Mouse (Mus musculus): ENCODE measurements around the gene Snrpd3. TPM values are rescaled to one million over a fixed set of nuclear protein-coding genes. Genes with fewer than 3 reads are reported as not detected.
"Not testable (repeated sequence)": the region's sequence is repeated elsewhere in the genome, so short reads cannot be mapped to it uniquely, and the experiment has no call there.

Snrpd3 gene
- 156 and 168 TPM in 2 replicates for polyA plus RNA-seq (2015; fragmentation: Nextera tagmentation; extraction: Ambion mirVana)

DNA sequence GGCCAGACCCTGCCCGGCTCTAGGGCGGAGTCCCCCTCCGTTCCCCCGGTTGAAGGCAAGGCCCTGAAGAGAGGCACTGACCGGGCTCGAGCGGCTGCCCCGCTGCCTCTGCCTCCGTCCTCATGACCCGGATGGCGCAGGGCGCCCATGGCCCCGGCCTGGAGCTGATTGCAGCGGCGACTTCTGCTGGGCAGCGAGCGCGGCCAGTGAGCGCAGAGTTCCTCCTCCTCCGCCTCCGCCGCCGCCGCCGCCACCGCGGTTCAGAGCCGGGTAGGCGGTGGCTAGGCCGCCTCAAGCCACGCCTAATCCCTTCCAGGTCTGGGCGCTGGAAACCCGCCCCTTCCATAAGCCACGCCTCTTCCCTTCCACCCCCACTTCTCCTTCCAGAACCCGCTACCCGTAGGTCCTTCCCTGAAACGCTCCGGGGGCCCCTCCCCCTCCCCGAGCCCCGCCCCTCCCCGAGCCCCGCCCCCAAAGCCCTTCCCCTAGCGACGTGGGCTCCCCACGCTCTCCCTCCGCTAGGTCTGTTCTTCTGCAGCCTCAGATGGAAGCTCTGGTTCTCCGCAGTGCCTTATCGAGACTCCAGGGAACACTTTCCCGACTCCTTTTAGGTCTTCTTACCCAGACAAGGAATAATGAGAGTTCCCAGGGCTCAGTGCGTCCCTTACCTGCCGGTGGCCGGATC lies at the start of gene Snrpd3:
Snrpd3 (plus strand) TSS at position 479 of the 685 bp plus-strand sequence.
- peak; percentile 98 for ATAC-seq (ENCODE audit: insufficient number of reproducible peaks, low FRiP score, low TSS enrichment, low read depth)
- H3K9me3 ChIP-seq (replicated peaks): no peaks in the 10 kb centered on the region

DNA sequence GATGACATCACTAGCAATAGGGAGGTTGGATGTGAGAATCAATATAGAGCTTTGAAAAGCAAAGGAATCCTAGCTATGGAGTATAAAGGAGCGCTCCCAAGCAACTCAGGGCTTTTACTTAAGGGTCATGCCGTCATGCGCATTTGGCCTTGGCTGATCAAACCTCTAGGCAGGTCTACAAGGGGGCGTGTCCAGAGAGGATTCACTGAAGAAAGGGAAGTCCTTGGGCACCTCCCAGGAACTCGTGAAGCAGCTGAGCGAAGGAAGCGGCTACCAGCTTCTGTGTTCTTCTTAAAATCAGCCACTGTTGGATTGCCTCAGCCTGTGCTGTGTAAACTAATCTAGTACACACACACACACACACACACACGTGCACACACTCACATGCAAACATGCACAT lies 43.9 kb upstream of the Snrpd3 start:
- H3K9me3 ChIP-seq (replicated peaks): no peaks in the 10 kb centered on the region
- no peaks in the 10 kb centered on the region for H3K27me3 ChIP-seq
- H3K4me3 ChIP-seq (replicated peaks): no peak overlapping the region
- H3K4me2 ChIP-seq (replicated peaks): no peak overlapping the region
- peaks cover 6% of the 10 kb centered on the region; the same call in 1 of the 2 replicates for H3K4me1 ChIP-seq
- no peak overlapping the region for H3K27ac ChIP-seq (replicated peaks)
- 72% methylated on average over 8 of the region's 8 CpGs for WGBS
- ATAC-seq (ENCODE audit: insufficient number of reproducible peaks, low FRiP score, low TSS enrichment, low read depth): no peak
- no peaks in the 10 kb centered on the region for H3K36me3 ChIP-seq
- no peak overlapping the region for H3K9ac ChIP-seq

More for the DNA sequence above, at the start of gene Snrpd3:
- Histone ChIP-seq H3K4me3 (replicated peaks) (peak within 1 kb of the TSS; percentile 96), H3K9ac (peak within 1 kb of the TSS; percentile 99), H3K4me1 (peaks cover 39% of the 10 kb centered on the region), H3K4me2 (replicated peaks) (peak within 1 kb of the TSS; percentile 81), H3K27me3 (no peaks in the 10 kb centered on the region), H3K27ac (replicated peaks) (peak within 1 kb of the TSS; percentile 97), H3K36me3 (peaks cover 31% of the 10 kb centered on the region)
- WGBS: 1% methylated on average over 49 of the region's 52 CpGs

DNA sequence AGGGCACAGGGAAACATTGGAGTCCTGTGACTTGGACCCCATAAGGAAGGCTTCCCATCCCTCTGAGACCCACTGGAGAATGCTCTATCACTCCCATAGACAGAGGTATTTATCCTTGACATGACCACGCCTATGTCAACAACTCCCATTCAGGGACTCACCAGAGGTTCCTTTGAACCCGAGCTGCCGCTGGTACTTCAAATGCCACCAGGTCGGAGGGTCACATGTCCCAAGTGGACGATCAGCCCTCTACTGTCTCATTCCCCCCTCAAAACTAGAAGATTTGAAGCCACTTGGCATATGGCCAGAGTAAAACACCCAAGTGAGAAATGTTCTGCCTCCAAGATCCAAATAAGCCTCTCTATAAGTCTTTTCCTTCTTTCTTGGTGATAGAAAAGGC lies 42.8 kb upstream of the Snrpd3 start:
- H3K4me1 ChIP-seq: peaks cover 6% of the 10 kb centered on the region; the same call in 1 of the 2 replicates
- 36% methylated on average over 5 of the region's 5 CpGs for WGBS
- no peak overlapping the region for H3K27ac ChIP-seq (replicated peaks)
- H3K27me3 ChIP-seq: no peaks in the 10 kb centered on the region
- no peak overlapping the region for H3K9ac ChIP-seq
- ATAC-seq (ENCODE audit: insufficient number of reproducible peaks, low FRiP score, low TSS enrichment, low read depth): no peak
- H3K36me3 ChIP-seq: no peaks in the 10 kb centered on the region
- H3K4me3 ChIP-seq (replicated peaks): no peak overlapping the region
- H3K4me2 ChIP-seq (replicated peaks): no peak overlapping the region
- H3K9me3 ChIP-seq (replicated peaks): no peaks in the 10 kb centered on the region

DNA sequence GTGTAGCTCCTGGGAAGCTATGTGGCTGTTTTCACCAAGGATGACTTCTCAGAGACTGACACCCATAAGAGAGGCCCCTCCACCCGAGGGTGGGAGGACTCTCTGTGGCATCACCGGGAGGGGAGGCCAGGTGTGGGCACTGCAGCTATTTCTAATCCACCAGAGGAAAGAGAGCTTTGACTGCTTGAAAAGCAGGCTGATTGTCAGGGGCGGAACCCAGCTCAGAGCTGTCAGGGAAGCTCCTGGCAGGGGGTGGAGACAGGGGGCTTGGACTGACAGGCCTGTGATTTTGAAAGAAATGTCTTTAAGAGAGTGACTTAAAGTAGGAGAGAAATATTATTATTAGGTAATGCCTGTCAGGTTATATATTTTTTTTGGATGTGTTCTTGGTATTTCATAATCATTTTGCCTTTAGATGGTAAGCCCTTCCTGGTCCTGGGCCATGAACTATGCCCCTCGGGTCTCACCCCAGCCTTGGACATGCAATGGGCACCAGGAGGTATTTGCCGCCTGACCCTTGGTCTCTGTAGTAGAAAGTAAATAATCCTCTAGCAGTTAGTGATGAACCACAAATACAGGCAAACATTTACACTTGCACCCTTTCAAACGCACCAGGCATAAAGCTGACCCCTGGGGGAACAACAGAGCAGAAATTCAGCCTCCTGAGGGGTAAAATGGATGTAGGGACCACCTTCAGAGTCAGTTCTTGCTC lies 42.1 kb upstream of the Snrpd3 start:
- not testable (repeated sequence) for H3K9me3 ChIP-seq (replicated peaks); H3K9ac ChIP-seq; ATAC-seq (ENCODE audit: insufficient number of reproducible peaks, low FRiP score, low TSS enrichment, low read depth); H3K4me2 ChIP-seq (replicated peaks); H3K27me3 ChIP-seq; H3K27ac ChIP-seq (replicated peaks); H3K4me1 ChIP-seq; H3K4me3 ChIP-seq (replicated peaks); H3K36me3 ChIP-seq
- 28% methylated on average over 5 of the region's 6 CpGs for WGBS

DNA sequence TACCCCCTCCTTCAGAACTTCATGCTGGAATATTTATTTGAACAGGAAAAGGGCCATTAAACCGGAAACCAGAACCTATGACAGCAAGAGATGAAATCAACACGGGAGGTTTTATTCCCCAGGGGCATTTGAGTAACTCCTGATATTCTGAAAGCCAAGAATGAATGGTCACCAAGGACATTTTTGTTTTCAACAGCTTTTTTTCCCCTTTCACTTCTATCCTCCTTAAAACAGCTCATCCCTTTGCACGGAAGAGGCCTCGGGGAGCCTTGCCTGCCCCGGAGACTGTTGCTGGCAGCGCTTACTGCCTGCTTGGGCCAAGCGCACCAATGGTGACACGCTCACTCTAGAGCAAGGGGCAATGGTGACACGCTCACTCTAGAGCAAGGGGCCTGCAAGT lies 40.3 kb upstream of the Snrpd3 start:
- ATAC-seq (ENCODE audit: insufficient number of reproducible peaks, low FRiP score, low TSS enrichment, low read depth): no peak
- WGBS: 63% methylated on average over 9 of the region's 9 CpGs
- no peak overlapping the region for H3K4me3 ChIP-seq (replicated peaks)

DNA sequence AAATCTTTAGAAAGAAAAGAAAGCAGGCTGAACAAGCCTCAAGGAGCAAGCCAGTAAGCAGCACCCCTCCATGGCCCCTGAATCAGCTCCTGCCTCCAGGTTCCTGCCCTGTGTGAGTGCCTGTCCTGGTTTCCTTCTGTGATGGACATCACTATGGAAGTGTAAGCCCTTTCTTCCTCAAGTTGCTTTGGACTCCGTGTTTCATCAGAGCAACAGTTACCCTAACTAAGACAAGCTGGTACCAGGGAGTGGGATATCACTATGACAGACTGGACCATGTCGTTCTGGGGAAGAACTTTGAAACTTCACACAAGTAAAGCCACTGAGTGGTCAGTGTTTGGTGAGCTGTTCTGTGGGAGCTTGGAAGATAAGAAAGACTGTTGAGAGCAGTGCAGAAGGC lies 37.4 kb upstream of the Snrpd3 start:
- ATAC-seq (ENCODE audit: insufficient number of reproducible peaks, low FRiP score, low TSS enrichment, low read depth): no peak
- Histone ChIP-seq H3K4me3 (replicated peaks) (no peak overlapping the region), H3K27me3 (no peaks in the 10 kb centered on the region), H3K9me3 (replicated peaks) (no peaks in the 10 kb centered on the region), H3K9ac (no peak overlapping the region), H3K4me1 (peaks cover 1% of the 10 kb centered on the region; the same call in 1 of the 2 replicates), H3K4me2 (replicated peaks) (no peak overlapping the region), H3K36me3 (no peaks in the 10 kb centered on the region), H3K27ac (replicated peaks) (no peak overlapping the region)
- WGBS: 90% methylated on average over 2 of the region's 2 CpGs

More for the DNA sequence above, 40.3 kb upstream of the Snrpd3 start:
- Histone ChIP-seq H3K4me2 (replicated peaks) (no peak overlapping the region), H3K27me3 (no peaks in the 10 kb centered on the region), H3K27ac (replicated peaks) (no peak overlapping the region), H3K9me3 (replicated peaks) (no peaks in the 10 kb centered on the region), H3K36me3 (no peaks in the 10 kb centered on the region), H3K9ac (no peak overlapping the region), H3K4me1 (peaks cover 6% of the 10 kb centered on the region; the same call in 1 of the 2 replicates)

DNA sequence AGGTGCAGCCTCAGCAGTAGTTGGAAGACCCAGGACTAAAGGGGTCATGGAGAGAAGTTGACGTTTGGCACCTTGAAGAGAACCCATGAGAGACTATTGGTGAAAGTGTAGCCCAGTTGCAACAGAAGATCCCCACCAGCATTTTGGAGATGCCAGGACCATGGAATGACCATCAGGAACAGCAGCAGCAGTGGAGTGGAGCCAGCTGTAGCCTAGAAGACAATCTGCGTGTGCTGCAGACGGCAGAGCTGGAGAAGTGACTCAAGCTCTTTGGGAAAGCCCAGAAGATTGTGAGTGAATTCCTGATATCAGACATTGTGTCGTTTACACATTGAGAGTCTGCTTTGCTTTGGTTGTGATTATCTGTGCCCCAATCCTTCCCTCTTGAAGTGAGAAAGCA lies 35.6 kb upstream of the Snrpd3 start:
- H3K4me3 ChIP-seq (replicated peaks): no peak overlapping the region
- H3K27me3 ChIP-seq: no peaks in the 10 kb centered on the region
- ATAC-seq (ENCODE audit: insufficient number of reproducible peaks, low FRiP score, low TSS enrichment, low read depth): no peak
- WGBS: 81% methylated on average over 4 of the region's 4 CpGs
- no peak overlapping the region for H3K4me2 ChIP-seq (replicated peaks)
- H3K27ac ChIP-seq (replicated peaks): no peak overlapping the region
- H3K4me1 ChIP-seq: no peaks in the 10 kb centered on the region; the same call in 1 of the 2 replicates
- no peaks in the 10 kb centered on the region for H3K9me3 ChIP-seq (replicated peaks)
- no peaks in the 10 kb centered on the region for H3K36me3 ChIP-seq
- H3K9ac ChIP-seq: no peak overlapping the region

DNA sequence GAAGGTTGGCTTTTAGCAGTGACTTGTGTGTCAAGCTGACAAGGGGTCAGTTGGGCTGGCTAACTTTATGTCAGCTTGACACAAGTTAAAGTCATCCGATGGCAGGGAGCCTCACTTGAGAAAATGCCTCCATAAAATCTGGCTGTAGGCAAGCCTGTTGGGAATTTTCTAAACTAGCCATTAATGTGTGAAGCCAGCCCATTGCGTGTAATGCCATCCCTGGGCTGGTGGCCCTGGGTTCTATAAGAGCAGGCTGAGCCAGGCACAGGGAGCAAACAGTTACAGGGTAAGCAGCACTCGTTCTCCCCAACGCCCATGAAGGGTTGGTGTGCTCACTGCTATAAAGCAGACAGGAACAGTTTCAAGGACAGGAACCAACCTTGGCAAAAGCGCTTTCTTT lies 35.1 kb upstream of the Snrpd3 start:
- H3K36me3 ChIP-seq: no peaks in the 10 kb centered on the region
- no peak overlapping the region for H3K4me3 ChIP-seq (replicated peaks)
- H3K27me3 ChIP-seq: 0 out of 2 replicates have a peak, but pooled peaks cover 1% of the 10 kb centered on the region
- no peaks in the 10 kb centered on the region for H3K9me3 ChIP-seq (replicated peaks)
- H3K27ac ChIP-seq (replicated peaks): no peak overlapping the region
- WGBS: 78% methylated on average over 5 of the region's 5 CpGs
- H3K4me2 ChIP-seq (replicated peaks): no peak overlapping the region
- ATAC-seq (ENCODE audit: insufficient number of reproducible peaks, low FRiP score, low TSS enrichment, low read depth): no peak
- H3K9ac ChIP-seq: no peak overlapping the region
- no peaks in the 10 kb centered on the region; the same call in 1 of the 2 replicates for H3K4me1 ChIP-seq

DNA sequence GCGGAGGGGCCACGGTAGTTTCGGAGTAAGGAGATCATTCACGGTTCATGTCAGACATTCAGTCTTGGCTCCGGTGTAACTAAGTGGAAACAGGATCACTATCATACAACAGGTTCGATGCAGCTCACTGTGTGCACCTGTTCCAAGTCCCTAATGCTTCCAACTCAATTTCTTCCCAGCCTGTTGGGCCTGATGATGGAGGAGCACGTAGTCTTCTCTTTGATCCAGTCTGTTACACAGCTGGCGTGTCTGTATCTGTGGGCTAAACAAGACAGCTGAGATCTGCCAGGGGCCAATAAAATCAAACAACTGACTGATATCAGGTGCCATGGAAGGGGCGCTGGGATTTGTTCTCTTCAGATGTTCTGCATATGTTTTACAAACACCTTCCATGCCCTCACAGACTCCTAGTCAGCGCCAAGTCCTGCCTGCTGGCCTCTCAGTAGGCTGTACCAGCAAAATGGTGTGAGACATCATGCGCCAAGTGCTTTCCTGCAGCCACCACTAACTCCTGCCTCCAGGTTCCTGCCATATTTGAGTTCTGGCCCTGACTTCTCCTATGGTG lies 34.4 kb upstream of the Snrpd3 start:
- H3K27me3 ChIP-seq: 0 out of 2 replicates have a peak, but pooled peaks cover 3% of the 10 kb centered on the region
- H3K4me1 ChIP-seq: no peaks in the 10 kb centered on the region; the same call in 1 of the 2 replicates
- no peak overlapping the region for H3K4me2 ChIP-seq (replicated peaks)
- no peak overlapping the region for H3K4me3 ChIP-seq (replicated peaks)
- no peaks in the 10 kb centered on the region for H3K9me3 ChIP-seq (replicated peaks)
- H3K27ac ChIP-seq (replicated peaks): no peak overlapping the region
- ATAC-seq (ENCODE audit: insufficient number of reproducible peaks, low FRiP score, low TSS enrichment, low read depth): no peak
- no peaks in the 10 kb centered on the region for H3K36me3 ChIP-seq
- no peak overlapping the region for H3K9ac ChIP-seq
- WGBS: 75% methylated on average over 11 of the region's 11 CpGs

DNA sequence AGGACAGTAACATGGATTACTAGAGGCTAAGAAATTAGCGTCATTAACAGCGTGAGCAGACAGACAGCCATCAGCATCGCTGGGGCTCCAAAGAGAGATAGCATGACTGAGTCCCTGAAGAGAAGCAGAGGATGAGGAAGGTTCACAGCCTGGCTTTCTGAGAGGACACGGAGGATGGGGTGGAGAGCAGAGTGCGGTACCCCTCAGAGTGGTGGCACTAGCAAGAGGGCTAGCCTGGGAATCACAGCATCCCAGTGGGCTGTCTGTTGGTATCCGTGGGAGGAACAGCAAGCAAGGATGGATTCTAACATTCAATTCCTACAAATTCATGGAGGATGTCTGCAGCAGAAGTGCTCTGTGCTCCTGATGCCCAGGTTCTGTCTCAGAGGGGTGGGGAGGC lies 33.3 kb upstream of the Snrpd3 start:
- H3K27me3 ChIP-seq: 0 out of 2 replicates have a peak, but pooled peaks cover 3% of the 10 kb centered on the region
- ATAC-seq (ENCODE audit: insufficient number of reproducible peaks, low FRiP score, low TSS enrichment, low read depth): no peak
- H3K4me3 ChIP-seq (replicated peaks): no peak overlapping the region
- no peak overlapping the region for H3K9ac ChIP-seq
- WGBS: 87% methylated on average over 6 of the region's 6 CpGs
- no peak overlapping the region for H3K4me2 ChIP-seq (replicated peaks)
- no peak overlapping the region for H3K27ac ChIP-seq (replicated peaks)
- H3K9me3 ChIP-seq (replicated peaks): no peaks in the 10 kb centered on the region
- no peaks in the 10 kb centered on the region for H3K36me3 ChIP-seq
- H3K4me1 ChIP-seq: no peaks in the 10 kb centered on the region; the same call in 1 of the 2 replicates

DNA sequence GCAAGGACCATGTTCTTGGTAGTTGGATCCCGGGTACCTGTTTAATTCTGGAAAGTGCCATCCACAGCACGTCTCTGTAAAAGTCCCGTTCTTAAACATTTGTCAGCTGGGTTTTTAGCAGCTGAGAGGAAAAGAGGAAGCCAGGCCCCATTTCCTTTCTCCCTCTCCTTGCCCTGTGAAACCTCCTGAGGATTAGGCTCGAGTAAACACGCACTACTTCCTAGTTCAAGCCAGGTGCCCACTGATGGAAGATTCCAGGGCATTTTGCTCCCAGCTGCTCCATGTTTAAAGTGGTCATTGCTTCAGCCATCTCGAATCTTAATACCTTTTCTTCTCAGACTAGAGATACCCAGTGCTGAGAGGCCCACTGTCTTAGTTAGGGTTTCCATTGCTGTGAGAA lies 32.6 kb upstream of the Snrpd3 start:
- Histone ChIP-seq H3K27me3 (0 out of 2 replicates have a peak, but pooled peaks cover 3% of the 10 kb centered on the region), H3K27ac (replicated peaks) (no peak overlapping the region), H3K4me2 (replicated peaks) (no peak overlapping the region), H3K9ac (no peak overlapping the region), H3K4me3 (replicated peaks) (no peak overlapping the region), H3K36me3 (no peaks in the 10 kb centered on the region), H3K9me3 (replicated peaks) (no peaks in the 10 kb centered on the region), H3K4me1 (no peaks in the 10 kb centered on the region; the same call in 1 of the 2 replicates)
- 66% methylated on average over 6 of the region's 6 CpGs for WGBS
- no peak for ATAC-seq (ENCODE audit: insufficient number of reproducible peaks, low FRiP score, low TSS enrichment, low read depth)

Data from embryonic facial prominence, embryonic 15.5 days (tissue).